Mouse (Mus musculus): ENCODE results near the gene Klhdc2. TPM values are rescaled to one million over a fixed set of nuclear protein-coding genes. Genes with fewer than 3 reads are reported as not detected.

Gene Klhdc2
- polyA plus RNA-seq, 1 experiment, result 19.1 TPM

GRCm38 (mm10) chr12:69267956-69268632 is 28.4 kb upstream of the Klhdc2 start:
- Histone ChIP-seq H3K36me3 (ENCODE audit: control insufficient read depth, insufficient read depth, low read length) (peaks cover 2% of the 10 kb centered on the region), H3K4me1 (ENCODE audit: control insufficient read depth, insufficient read depth, insufficient read length) (no peaks in the 10 kb centered on the region), H3K4me3 (ENCODE audit: extremely low read depth, insufficient read depth, insufficient read length) (no peak overlapping the region), H3K27ac (ENCODE audit: insufficient read depth, low read length) (no peak overlapping the region), H3K27me3 (ENCODE audit: control insufficient read depth, insufficient read depth, low read length) (no peaks in the 10 kb centered on the region)
- TF ChIP-seq POLR2A (IDR thresholded peaks at IDR 0.05; ENCODE audit: low read depth, low read length) (no peak), CTCF (IDR thresholded peaks at IDR 0.05; ENCODE audit: extremely low read depth, insufficient read depth, insufficient read length, insufficient replicate concordance) (no peak)
- WGBS, result 90% methylated on average over 11 of the region's 11 CpGs
- DNase-seq (ENCODE audit: low read depth in 1 of 2, low spot score in 2 of 2), result no peak

GRCm38 (mm10) chr12:69268956-69269355 is 27.5 kb upstream of the Klhdc2 start:
- 89% methylated on average over 2 of the region's 2 CpGs for WGBS
- Histone ChIP-seq H3K4me1 (ENCODE audit: control insufficient read depth, insufficient read depth, insufficient read length) (no peaks in the 10 kb centered on the region), H3K4me3 (ENCODE audit: extremely low read depth, insufficient read depth, insufficient read length) (no peak overlapping the region), H3K36me3 (ENCODE audit: control insufficient read depth, insufficient read depth, low read length) (peaks cover 2% of the 10 kb centered on the region), H3K27me3 (ENCODE audit: control insufficient read depth, insufficient read depth, low read length) (no peaks in the 10 kb centered on the region), H3K27ac (ENCODE audit: insufficient read depth, low read length) (no peak overlapping the region)
- TF ChIP-seq POLR2A (IDR thresholded peaks at IDR 0.05; ENCODE audit: low read depth, low read length) (no peak), CTCF (IDR thresholded peaks at IDR 0.05; ENCODE audit: extremely low read depth, insufficient read depth, insufficient read length, insufficient replicate concordance) (no peak)
- no peak for DNase-seq (ENCODE audit: low read depth in 1 of 2, low spot score in 2 of 2)

GRCm38 (mm10) chr12:69279931-69280469 is 16.5 kb upstream of the Klhdc2 start:
- Histone ChIP-seq H3K4me1 (ENCODE audit: control insufficient read depth, insufficient read depth, insufficient read length) (no peaks in the 10 kb centered on the region), H3K36me3 (ENCODE audit: control insufficient read depth, insufficient read depth, low read length) (no peaks in the 10 kb centered on the region), H3K27ac (ENCODE audit: insufficient read depth, low read length) (no peak overlapping the region), H3K27me3 (ENCODE audit: control insufficient read depth, insufficient read depth, low read length) (no peaks in the 10 kb centered on the region), H3K4me3 (ENCODE audit: extremely low read depth, insufficient read depth, insufficient read length) (no peak overlapping the region)
- TF ChIP-seq CTCF (IDR thresholded peaks at IDR 0.05; ENCODE audit: extremely low read depth, insufficient read depth, insufficient read length, insufficient replicate concordance) (no peak), POLR2A (IDR thresholded peaks at IDR 0.05; ENCODE audit: low read depth, low read length) (no peak)
- 43% methylated on average over 1 of the region's 1 CpGs for WGBS
- no peak for DNase-seq (ENCODE audit: low read depth in 1 of 2, low spot score in 2 of 2)

GRCm38 (mm10) chr12:69280915-69281314 is 15.6 kb upstream of the Klhdc2 start:
- no peak overlapping the region for H3K4me3 ChIP-seq (ENCODE audit: extremely low read depth, insufficient read depth, insufficient read length)
- TF ChIP-seq CTCF (IDR thresholded peaks at IDR 0.05; ENCODE audit: extremely low read depth, insufficient read depth, insufficient read length, insufficient replicate concordance), result no peak
- no peak for TF ChIP-seq POLR2A (IDR thresholded peaks at IDR 0.05; ENCODE audit: low read depth, low read length)
- H3K36me3 ChIP-seq (ENCODE audit: control insufficient read depth, insufficient read depth, low read length), result no peaks in the 10 kb centered on the region
- DNase-seq (ENCODE audit: low read depth in 1 of 2, low spot score in 2 of 2), result no peak
- WGBS, result 97% methylated on average over 3 of the region's 3 CpGs
- H3K27ac ChIP-seq (ENCODE audit: insufficient read depth, low read length), result no peak overlapping the region
- no peaks in the 10 kb centered on the region for H3K27me3 ChIP-seq (ENCODE audit: control insufficient read depth, insufficient read depth, low read length)
- no peaks in the 10 kb centered on the region for H3K4me1 ChIP-seq (ENCODE audit: control insufficient read depth, insufficient read depth, insufficient read length)

GRCm38 (mm10) chr12:69283146-69283545 is 13.3 kb upstream of the Klhdc2 start:
- no peak for TF ChIP-seq POLR2A (IDR thresholded peaks at IDR 0.05; ENCODE audit: low read depth, low read length)
- TF ChIP-seq CTCF (IDR thresholded peaks at IDR 0.05; ENCODE audit: extremely low read depth, insufficient read depth, insufficient read length, insufficient replicate concordance), result no peak
- no peak for DNase-seq (ENCODE audit: low read depth in 1 of 2, low spot score in 2 of 2)
- H3K27me3 ChIP-seq (ENCODE audit: control insufficient read depth, insufficient read depth, low read length), result no peaks in the 10 kb centered on the region
- 95% methylated on average over 7 of the region's 7 CpGs for WGBS
- no peak overlapping the region for H3K27ac ChIP-seq (ENCODE audit: insufficient read depth, low read length)
- H3K4me1 ChIP-seq (ENCODE audit: control insufficient read depth, insufficient read depth, insufficient read length), result peaks cover 2% of the 10 kb centered on the region; the same call in 1 of the 2 replicates
- H3K36me3 ChIP-seq (ENCODE audit: control insufficient read depth, insufficient read depth, low read length), result no peaks in the 10 kb centered on the region
- H3K4me3 ChIP-seq (ENCODE audit: extremely low read depth, insufficient read depth, insufficient read length), result no peak overlapping the region

GRCm38 (mm10) chr12:69287535-69287934 is 8.9 kb upstream of the Klhdc2 start:
- H3K4me1 ChIP-seq (ENCODE audit: control insufficient read depth, insufficient read depth, insufficient read length), result peaks cover 2% of the 10 kb centered on the region; the same call in 1 of the 2 replicates
- H3K36me3 ChIP-seq (ENCODE audit: control insufficient read depth, insufficient read depth, low read length), result no peaks in the 10 kb centered on the region
- WGBS, result 74% methylated on average over 8 of the region's 8 CpGs
- no peak overlapping the region for H3K27ac ChIP-seq (ENCODE audit: insufficient read depth, low read length)
- peak in 1 of 2 experiments; percentile 16 for DNase-seq (ENCODE audit: low read depth in 1 of 2, low spot score in 2 of 2)
- no peaks in the 10 kb centered on the region for H3K27me3 ChIP-seq (ENCODE audit: control insufficient read depth, insufficient read depth, low read length)
- no peak for TF ChIP-seq POLR2A (IDR thresholded peaks at IDR 0.05; ENCODE audit: low read depth, low read length)
- TF ChIP-seq CTCF (IDR thresholded peaks at IDR 0.05; ENCODE audit: extremely low read depth, insufficient read depth, insufficient read length, insufficient replicate concordance), result no peak
- no peak overlapping the region for H3K4me3 ChIP-seq (ENCODE audit: extremely low read depth, insufficient read depth, insufficient read length)

- Histone ChIP-seq H3K27ac (ENCODE audit: insufficient read depth, low read length) (no peak overlapping the region), H3K36me3 (ENCODE audit: control insufficient read depth, insufficient read depth, low read length) (no peaks in the 10 kb centered on the region), H3K4me1 (ENCODE audit: control insufficient read depth, insufficient read depth, insufficient read length) (peaks cover 2% of the 10 kb centered on the region; the same call in 1 of the 2 replicates), H3K27me3 (ENCODE audit: control insufficient read depth, insufficient read depth, low read length) (no peaks in the 10 kb centered on the region), H3K4me3 (ENCODE audit: extremely low read depth, insufficient read depth, insufficient read length) (no peak overlapping the region)
- no peak for DNase-seq (ENCODE audit: low read depth in 1 of 2, low spot score in 2 of 2)
- WGBS, result 70% methylated on average over 9 of the region's 9 CpGs
- TF ChIP-seq POLR2A (IDR thresholded peaks at IDR 0.05; ENCODE audit: low read depth, low read length) (no peak), CTCF (IDR thresholded peaks at IDR 0.05; ENCODE audit: extremely low read depth, insufficient read depth, insufficient read length, insufficient replicate concordance) (no peak)
Measured at GRCm38 (mm10) chr12:69288699-69289098, 7.8 kb upstream of the Klhdc2 start.

Measured in spleen, adult 2 months (tissue).